Mouse (Mus musculus): Measurements from ENCODE around the gene Otop2.

- no peak for TF ChIP-seq CTCF (IDR thresholded peaks at IDR 0.05; ENCODE audit: borderline replicate concordance, extremely low read depth, insufficient read depth, insufficient read length)
- TF ChIP-seq POLR2A (IDR thresholded peaks at IDR 0.05; ENCODE audit: borderline replicate concordance, extremely low read depth, insufficient read depth, insufficient read length, poor library complexity, severe bottlenecking): no peak
These were observed 42.7 kb upstream of the Otop2 start for GRCm38 (mm10) chr11:115264136-115264861.

All from brain, embryonic 14.5 days (tissue).